Mouse (Mus musculus) testis, adult 2 months (tissue): Measurements from ENCODE around the gene Ergic1.

ENCODE experiments used
- CTCF ChIP-seq: fragments of 200-500 bp; IDR thresholded peaks from 2 replicates; pipeline ENCODE4 v1.5.1; 2012; ENCODE audit warnings: low read depth, mild to moderate bottlenecking, inconsistent platforms, low read length, moderate library complexity; ENCODE audit not compliant: control insufficient read depth, insufficient read depth, insufficient replicate concordance
- POLR2A ChIP-seq: fragments of 200-500 bp; IDR thresholded peaks from 2 replicates; pipeline ENCODE4 v1.6.1; 2012; ENCODE audit warnings: low read depth, mild to moderate bottlenecking, inconsistent platforms, low read length, moderate library complexity; ENCODE audit not compliant: control insufficient read depth

DNA sequence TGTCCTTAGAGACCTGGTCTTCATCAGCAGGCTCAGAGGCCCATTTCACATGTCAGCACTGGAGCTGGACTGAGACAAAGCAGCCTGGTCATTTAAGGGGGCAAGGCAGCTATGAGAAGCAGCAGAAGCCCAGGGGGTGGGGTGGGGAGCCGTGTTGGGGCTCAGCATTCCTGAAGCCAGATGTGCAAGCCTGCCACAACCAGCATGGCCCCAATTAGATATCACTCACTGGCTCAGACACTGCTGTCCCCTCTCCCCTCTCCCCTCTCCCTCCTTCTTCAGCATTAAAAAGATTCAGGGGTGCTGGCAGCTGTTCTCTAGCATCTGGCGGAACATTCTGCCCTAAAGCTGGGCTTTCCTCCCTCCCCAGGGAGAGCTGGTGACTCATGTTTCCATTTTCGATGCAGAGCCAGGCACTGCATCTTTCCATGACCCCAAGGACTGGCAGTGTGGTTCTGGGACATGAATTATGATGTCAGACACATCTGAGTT, 30.7 kb upstream of the Ergic1 start:
- TF ChIP-seq POLR2A: no peak
- TF ChIP-seq CTCF: no peak
